Mouse (Mus musculus) embryo, embryonic 11 days (tissue): ENCODE measurements around the gene Ints2.

ENCODE experiments used
- DNase-seq: peaks from one replicate; pipeline ENCODE4 v3.0.0-alpha.2; 2015

Ints2 gene

GRCm38 (mm10) chr11:86170743-86171142, 86.6 kb downstream of the Ints2 start:
- no peak for DNase-seq
